In genomic region chr2:35703241-35703640, GRCm38 (mm10) we compare ENCODE assay signal across 13 mouse cellular contexts.
A peak's percentile ranks its signal among the peaks of the same experiment; 100 is the strongest.
DNase-seq lines count a peak whose midpoint lies in the region; ATAC-seq and TF ChIP-seq lines count a peak whose summit lies in the region.
"Had no signal": no experiment of that assay in that cellular context is flagged by ENCODE, and none has a peak within 500 bp of the region (broad histone marks: within the 10 kb centered on the region; RNA-seq: fewer than 3 reads in every experiment).

No protein-coding gene starts in this region.

- no peak overlapping the region for H3K4me3 ChIP-seq in forebrain, embryonic 14.5 days (ENCODE audit: low read depth, low read length)
- H3K4me3 ChIP-seq in forebrain, embryonic 11.5 days (ENCODE audit: low read depth, low read length): no peak overlapping the region
- H3K4me3 ChIP-seq in lung, embryonic 14.5 days (ENCODE audit: low read depth, low read length): no peak overlapping the region
- no peak overlapping the region for H3K4me3 ChIP-seq in limb, embryonic 11.5 days (ENCODE audit: low read depth, low read length)
- H3K4me3 ChIP-seq: neural tube, embryonic 12.5 days had no signal

- TF ChIP-seq CTCF in lung, embryonic 14.5 days (IDR thresholded peaks at IDR 0.05; ENCODE audit: low read depth): no peak

- H3K4me1 ChIP-seq in forebrain, embryonic 14.5 days (ENCODE audit: control insufficient read depth, insufficient read depth, low read length): peaks cover 11% of the 10 kb centered on the region
- H3K4me1 ChIP-seq in forebrain, embryonic 11.5 days (replicated peaks; ENCODE audit: control insufficient read depth, insufficient read depth, low read length): peaks cover 4% of the 10 kb centered on the region; the same call in 1 of the 2 replicates
- peaks cover 6% of the 10 kb centered on the region; the same call in 1 of the 2 replicates for H3K4me1 ChIP-seq in lung, embryonic 14.5 days (ENCODE audit: insufficient read depth)
- peaks cover 18% of the 10 kb centered on the region for H3K4me1 ChIP-seq in limb, embryonic 11.5 days (ENCODE audit: control insufficient read depth, insufficient read depth, low read length)

- 0 out of 2 replicates have a peak overlapping the region, but pooled peaks have one; percentile 2 for H3K27ac ChIP-seq in forebrain, embryonic 14.5 days (ENCODE audit: low read depth, low read length)
- no peak overlapping the region for H3K27ac ChIP-seq in forebrain, embryonic 11.5 days (ENCODE audit: low read depth, low read length)
- H3K27ac ChIP-seq in lung, embryonic 14.5 days (ENCODE audit: low read depth): peak overlapping the region; percentile 69
- H3K27ac ChIP-seq in limb, embryonic 11.5 days (replicated peaks; ENCODE audit: low read depth, low read length): peak overlapping the region; percentile 73
- H3K27ac ChIP-seq: neural tube, embryonic 12.5 days had no signal

- no peak for ATAC-seq in forebrain, embryonic 14.5 days
- no peak for ATAC-seq in forebrain, embryonic 11.5 days (replicated peaks; ENCODE audit: low FRiP score)
- no peak for ATAC-seq in lung, embryonic 14.5 days (ENCODE audit: insufficient read depth)
- no peak for ATAC-seq in limb, embryonic 11.5 days (ENCODE audit: insufficient number of reproducible peaks, low FRiP score, low TSS enrichment, low read depth)
- ATAC-seq: Patski had no signal

- WGBS in forebrain, embryonic 14.5 days: 99% methylated on average over 3 of the region's 3 CpGs
- WGBS in forebrain, embryonic 11.5 days: 98% methylated on average over 3 of the region's 3 CpGs
- 61% methylated on average over 3 of the region's 3 CpGs for WGBS in lung, embryonic 14.5 days
- 92% methylated on average over 3 of the region's 3 CpGs for WGBS in limb, embryonic 11.5 days

- no peaks in the 10 kb centered on the region for H3K27me3 ChIP-seq in forebrain, embryonic 14.5 days (replicated peaks; ENCODE audit: control insufficient read depth, insufficient read depth, low read length)
- H3K27me3 ChIP-seq in forebrain, embryonic 11.5 days (ENCODE audit: control insufficient read depth, insufficient read depth, low read length): no peaks in the 10 kb centered on the region
- H3K27me3 ChIP-seq in lung, embryonic 14.5 days (ENCODE audit: insufficient read depth, low read length): no peaks in the 10 kb centered on the region
- H3K27me3 ChIP-seq in limb, embryonic 11.5 days (ENCODE audit: control insufficient read depth, insufficient read depth, low read length): no peaks in the 10 kb centered on the region
- H3K27me3 ChIP-seq: neural tube, embryonic 12.5 days; Patski had no signal

- H3K9ac ChIP-seq in forebrain, embryonic 14.5 days (ENCODE audit: low read length): no peak overlapping the region
- H3K9ac ChIP-seq in forebrain, embryonic 11.5 days (ENCODE audit: low read length): no peak overlapping the region
- no peak overlapping the region for H3K9ac ChIP-seq in lung, embryonic 14.5 days
- no peak overlapping the region for H3K9ac ChIP-seq in limb, embryonic 11.5 days (ENCODE audit: low read length)
- H3K9ac ChIP-seq: neural tube, embryonic 12.5 days had no signal

- no peak for DNase-seq in forebrain, embryonic 14.5 days (ENCODE audit: low spot score)
- no peak for DNase-seq in forebrain, embryonic 11.5 days (ENCODE audit: low spot score)
- DNase-seq in lung, embryonic 14.5 days: no peak
- no peak for DNase-seq in lung, postnatal 10 days
- peak; percentile 46 for DNase-seq in NIH3T3 (ENCODE audit: low read depth)
- DNase-seq in limb, embryonic 11.5 days (ENCODE audit: low spot score): no peak
- no peak for DNase-seq in embryo, embryonic 9.5 days (ENCODE audit: extremely low spot score)
- no peak for DNase-seq in cerebellum, postnatal 36 days
- DNase-seq: adrenal gland, adult 8-10 months; right cerebral cortex, postnatal 25 days; thymus, postnatal 14 days had no signal

- peaks cover 8% of the 10 kb centered on the region; the same call in 1 of the 2 replicates for H3K36me3 ChIP-seq in forebrain, embryonic 14.5 days (ENCODE audit: control insufficient read depth, insufficient read depth, low read length)
- no peaks in the 10 kb centered on the region for H3K36me3 ChIP-seq in forebrain, embryonic 11.5 days (ENCODE audit: control insufficient read depth, insufficient read depth, low read length)
- peaks cover 8% of the 10 kb centered on the region for H3K36me3 ChIP-seq in lung, embryonic 14.5 days (ENCODE audit: insufficient read depth)
- H3K36me3 ChIP-seq in limb, embryonic 11.5 days (ENCODE audit: control insufficient read depth, insufficient read depth, low read length): no peaks in the 10 kb centered on the region; the same call in 1 of the 2 replicates

- H3K9me3 ChIP-seq in forebrain, embryonic 14.5 days (replicated peaks; ENCODE audit: control insufficient read depth, low read length): no peaks in the 10 kb centered on the region
- no peaks in the 10 kb centered on the region for H3K9me3 ChIP-seq in forebrain, embryonic 11.5 days (ENCODE audit: control insufficient read depth, low read length)
- H3K9me3 ChIP-seq in lung, embryonic 14.5 days (ENCODE audit: low read depth, low read length): no peaks in the 10 kb centered on the region
- no peaks in the 10 kb centered on the region for H3K9me3 ChIP-seq in limb, embryonic 11.5 days (ENCODE audit: control insufficient read depth, low read length)
- H3K9me3 ChIP-seq: neural tube, embryonic 12.5 days had no signal

- H3K4me2 ChIP-seq in forebrain, embryonic 14.5 days (ENCODE audit: low read length): no peak overlapping the region
- H3K4me2 ChIP-seq in forebrain, embryonic 11.5 days (ENCODE audit: low read depth, low read length, severe bottlenecking): no peak overlapping the region
- no peak overlapping the region for H3K4me2 ChIP-seq in lung, embryonic 14.5 days
- no peak overlapping the region for H3K4me2 ChIP-seq in limb, embryonic 11.5 days (ENCODE audit: low read depth, severe bottlenecking)
- H3K4me2 ChIP-seq: neural tube, embryonic 12.5 days had no signal
